Mouse (Mus musculus) limb, embryonic 10.5 days (tissue): ENCODE measurements at regions not wholly inside any gene's neighbourhood (a gene's known extent, or its start where the extent isn't known, plus 50 kb on each side); places are given as distances from the start of the nearest gene placed in this dataset.

Experiments used
- DNase-seq: peaks from one replicate; pipeline ENCODE4 v3.0.0-alpha.2; 2017; ENCODE audit warnings: low spot score
- H3K27ac ChIP-seq: fragments of 300-500 bp; sonication (generic); 2 replicates; pipeline ENCODE4 v1.5.1; 2016; ENCODE audit warnings: mild to moderate bottlenecking
- H3K27me3 ChIP-seq: fragments of 300-500 bp; sonication (generic); 2 replicates; pipeline ENCODE4 v1.6.1; 2016; ENCODE audit warnings: low read depth, mild to moderate bottlenecking; ENCODE audit not compliant: poor library complexity, severe bottlenecking
- H3K36me3 ChIP-seq: fragments of 300-500 bp; sonication (generic); 2 replicates; pipeline ENCODE4 v1.6.1; 2016; ENCODE audit warnings: mild to moderate bottlenecking, moderate library complexity
- H3K4me1 ChIP-seq: fragments of 300-500 bp; sonication (generic); 2 replicates; pipeline ENCODE4 v1.6.1; 2016
- H3K4me3 ChIP-seq: fragments of 300-500 bp; sonication (generic); 2 replicates; pipeline ENCODE4 v1.5.1; 2016; ENCODE audit warnings: mild to moderate bottlenecking, moderate library complexity
- H3K9me3 ChIP-seq: fragments of 300-500 bp; sonication (generic); replicated peaks from 2 replicates; pipeline ENCODE4 v1.6.1; 2016; ENCODE audit warnings: mild to moderate bottlenecking
- WGBS: fragments of 180-500 bp; shearing (Covaris S2); methylation state at CpG from one replicate; pipeline ENCODE4 v1.1.7; 2016; 5-methylcytosine and 5-hydroxymethylcytosine counted together

GRCm38 (mm10) chr6:117563159-117563558 lies 277.8 kb upstream of the Zfp637 start:
- H3K4me1 ChIP-seq, result peaks cover 14% of the 10 kb centered on the region
- WGBS, result 93% methylated on average over 6 of the region's 6 CpGs
- no peak overlapping the region for H3K27ac ChIP-seq
- H3K36me3 ChIP-seq, result no peaks in the 10 kb centered on the region
- H3K4me3 ChIP-seq, result no peak overlapping the region
- no peaks in the 10 kb centered on the region for H3K27me3 ChIP-seq
- no peaks in the 10 kb centered on the region for H3K9me3 ChIP-seq
- no peak for DNase-seq

DNA sequence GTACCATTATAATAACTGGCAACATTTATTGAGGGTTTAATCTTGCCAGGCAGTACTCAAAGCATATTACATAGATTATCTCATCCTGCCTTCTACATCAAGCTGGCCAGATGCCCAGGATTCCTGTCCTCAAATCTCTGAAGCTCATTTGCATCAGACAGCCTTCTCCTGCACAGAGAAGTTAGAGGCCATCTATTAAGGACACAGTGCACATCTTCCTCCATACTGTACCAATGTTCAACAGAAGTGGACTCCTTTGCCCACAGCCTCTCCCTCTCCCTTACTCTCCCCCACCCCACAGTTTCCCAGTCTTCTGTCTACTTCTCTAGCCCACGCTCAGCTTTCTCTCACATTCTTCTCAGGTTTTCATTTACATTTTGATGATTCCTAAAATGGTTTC lies 277.3 kb upstream of the Zfp637 start:
- Histone ChIP-seq H3K27me3 (no peaks in the 10 kb centered on the region), H3K4me3 (no peak overlapping the region), H3K36me3 (no peaks in the 10 kb centered on the region), H3K9me3 (no peaks in the 10 kb centered on the region), H3K27ac (no peak overlapping the region), H3K4me1 (peaks cover 14% of the 10 kb centered on the region)
- 90% methylated on average over 1 of the region's 1 CpGs for WGBS
- no peak for DNase-seq

GRCm38 (mm10) chr6:117566786-117567185 lies 274.2 kb upstream of the Zfp637 start:
- DNase-seq, result no peak
- Histone ChIP-seq H3K36me3 (no peaks in the 10 kb centered on the region), H3K9me3 (no peaks in the 10 kb centered on the region), H3K4me1 (peaks cover 25% of the 10 kb centered on the region), H3K27me3 (no peaks in the 10 kb centered on the region; the same call in 1 of the 2 replicates), H3K27ac (no peak overlapping the region), H3K4me3 (no peak overlapping the region)
- WGBS, result 35% methylated on average over 6 of the region's 6 CpGs

DNA sequence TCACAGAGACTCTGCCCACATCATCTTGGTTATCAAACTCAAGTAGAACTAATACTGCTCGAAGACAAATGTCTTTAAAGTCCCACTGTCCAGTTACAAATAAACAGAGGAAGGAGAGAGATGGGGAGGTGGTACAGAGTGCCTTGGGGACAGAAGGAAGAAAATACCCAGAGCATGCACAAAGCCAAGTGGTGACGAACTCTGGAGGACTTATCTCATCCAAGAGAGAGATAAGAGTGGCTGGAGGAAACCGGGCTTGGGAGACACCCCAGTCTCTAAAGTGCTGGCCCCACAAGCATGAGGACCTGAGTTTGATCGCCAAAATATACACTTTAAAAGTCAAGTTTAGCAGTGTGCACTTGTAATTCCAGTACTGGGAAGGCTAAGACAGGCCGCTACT lies 273.3 kb upstream of the Zfp637 start:
- WGBS, result 84% methylated on average over 5 of the region's 5 CpGs
- H3K4me1 ChIP-seq, result peaks cover 34% of the 10 kb centered on the region
- no peaks in the 10 kb centered on the region for H3K9me3 ChIP-seq
- H3K27me3 ChIP-seq, result no peaks in the 10 kb centered on the region; the same call in 1 of the 2 replicates
- no peaks in the 10 kb centered on the region for H3K36me3 ChIP-seq
- no peak for DNase-seq
- H3K4me3 ChIP-seq, result no peak overlapping the region
- H3K27ac ChIP-seq, result no peak overlapping the region

- DNase-seq, result no peak
- no peak overlapping the region for H3K27ac ChIP-seq
- WGBS, result 86% methylated on average over 11 of the region's 11 CpGs
- no peaks in the 10 kb centered on the region for H3K36me3 ChIP-seq
- H3K9me3 ChIP-seq, result no peaks in the 10 kb centered on the region
- H3K4me3 ChIP-seq, result no peak overlapping the region
- H3K4me1 ChIP-seq, result peaks cover 36% of the 10 kb centered on the region
- no peaks in the 10 kb centered on the region; the same call in 1 of the 2 replicates for H3K27me3 ChIP-seq
Measured at GRCm38 (mm10) chr6:117569576-117570326, 271.2 kb upstream of the Zfp637 start.

DNA sequence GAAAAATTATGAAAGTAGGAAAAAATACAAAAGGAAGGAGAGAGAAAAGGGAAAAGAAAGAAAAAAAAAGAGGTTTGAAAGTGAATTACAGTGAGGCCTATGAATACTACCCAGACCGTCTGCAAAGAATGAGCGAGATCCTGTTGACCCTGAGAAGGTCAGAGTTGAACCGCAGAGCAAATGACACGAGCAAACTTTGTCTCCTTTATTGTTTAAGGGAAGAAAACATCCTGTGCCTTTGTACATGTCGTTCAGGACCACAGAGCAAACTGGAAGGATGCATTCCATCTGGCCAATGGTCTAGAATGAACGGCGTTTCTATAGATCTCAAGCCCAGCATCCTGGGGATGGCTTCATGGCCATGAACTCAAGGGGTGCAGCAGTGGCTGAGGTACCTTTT lies 270.6 kb upstream of the Zfp637 start:
- Histone ChIP-seq H3K27ac (peak overlapping the region; percentile 26), H3K36me3 (no peaks in the 10 kb centered on the region), H3K4me3 (no peak overlapping the region), H3K9me3 (no peaks in the 10 kb centered on the region), H3K27me3 (no peaks in the 10 kb centered on the region; the same call in 1 of the 2 replicates), H3K4me1 (peaks cover 36% of the 10 kb centered on the region)
- WGBS, result 61% methylated on average over 7 of the region's 7 CpGs
- DNase-seq, result no peak

GRCm38 (mm10) chr6:117570791-117571190 lies 270.2 kb upstream of the Zfp637 start:
- H3K36me3 ChIP-seq, result no peaks in the 10 kb centered on the region
- no peaks in the 10 kb centered on the region for H3K9me3 ChIP-seq
- DNase-seq, result no peak
- H3K27me3 ChIP-seq, result no peaks in the 10 kb centered on the region; the same call in 1 of the 2 replicates
- WGBS, result 92% methylated on average over 4 of the region's 4 CpGs
- peak overlapping the region; percentile 26 for H3K27ac ChIP-seq
- H3K4me1 ChIP-seq, result peaks cover 36% of the 10 kb centered on the region
- no peak overlapping the region for H3K4me3 ChIP-seq

- Histone ChIP-seq H3K27me3 (no peaks in the 10 kb centered on the region; the same call in 1 of the 2 replicates), H3K9me3 (no peaks in the 10 kb centered on the region), H3K4me1 (peaks cover 24% of the 10 kb centered on the region), H3K36me3 (no peaks in the 10 kb centered on the region), H3K4me3 (no peak overlapping the region), H3K27ac (no peak overlapping the region)
- 91% methylated on average over 14 of the region's 14 CpGs for WGBS
- DNase-seq, result no peak
Measured at GRCm38 (mm10) chr6:117572006-117572405, 269.0 kb upstream of the Zfp637 start.

- WGBS, result 90% methylated on average over 8 of the region's 8 CpGs
- H3K4me3 ChIP-seq, result no peak overlapping the region
- H3K9me3 ChIP-seq, result no peaks in the 10 kb centered on the region
- no peak overlapping the region for H3K27ac ChIP-seq
- peaks cover 22% of the 10 kb centered on the region; the same call in 1 of the 2 replicates for H3K4me1 ChIP-seq
- DNase-seq, result peak; percentile 28
- no peaks in the 10 kb centered on the region; the same call in 1 of the 2 replicates for H3K27me3 ChIP-seq
- no peaks in the 10 kb centered on the region for H3K36me3 ChIP-seq
Measured at GRCm38 (mm10) chr6:117573371-117573770, 267.6 kb upstream of the Zfp637 start.

DNA sequence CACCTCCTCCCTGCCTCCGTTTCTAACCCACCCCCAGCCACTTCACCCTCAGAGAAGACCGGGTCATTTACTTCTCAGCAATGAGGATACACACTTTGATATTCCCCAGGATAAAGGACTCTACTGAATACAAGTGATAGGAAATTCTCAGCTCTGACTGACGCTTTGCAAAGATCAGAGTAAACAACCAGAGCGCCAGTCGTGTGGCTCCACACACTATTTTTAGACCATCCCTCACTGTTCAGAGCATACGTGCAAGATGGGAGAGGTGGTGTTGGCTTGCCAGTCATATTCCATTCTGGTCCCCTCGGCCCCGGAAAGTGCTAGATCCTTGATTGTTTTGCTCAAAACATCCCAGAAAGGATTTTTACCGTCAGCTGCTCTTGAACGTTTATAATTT lies 266.8 kb upstream of the Zfp637 start:
- DNase-seq, result no peak
- Histone ChIP-seq H3K4me3 (no peak overlapping the region), H3K27ac (no peak overlapping the region), H3K4me1 (peaks cover 22% of the 10 kb centered on the region; the same call in 1 of the 2 replicates), H3K27me3 (no peaks in the 10 kb centered on the region; the same call in 1 of the 2 replicates), H3K36me3 (no peaks in the 10 kb centered on the region), H3K9me3 (no peaks in the 10 kb centered on the region)
- WGBS, result 85% methylated on average over 10 of the region's 10 CpGs

- H3K27ac ChIP-seq, result no peak overlapping the region
- no peaks in the 10 kb centered on the region for H3K9me3 ChIP-seq
- no peaks in the 10 kb centered on the region for H3K36me3 ChIP-seq
- H3K27me3 ChIP-seq, result no peaks in the 10 kb centered on the region
- H3K4me1 ChIP-seq, result peaks cover 22% of the 10 kb centered on the region; the same call in 1 of the 2 replicates
- WGBS, result 85% methylated on average over 5 of the region's 5 CpGs
- H3K4me3 ChIP-seq, result no peak overlapping the region
- DNase-seq, result peak; percentile 23
Measured at GRCm38 (mm10) chr6:117575057-117575456, 265.9 kb upstream of the Zfp637 start.

GRCm38 (mm10) chr6:117576021-117576420 lies 265.0 kb upstream of the Zfp637 start:
- Histone ChIP-seq H3K9me3 (no peaks in the 10 kb centered on the region), H3K27ac (no peak overlapping the region), H3K36me3 (no peaks in the 10 kb centered on the region), H3K4me1 (peaks cover 15% of the 10 kb centered on the region; the same call in 1 of the 2 replicates), H3K4me3 (no peak overlapping the region), H3K27me3 (no peaks in the 10 kb centered on the region)
- WGBS, result 95% methylated on average over 9 of the region's 9 CpGs
- peak; percentile 13 for DNase-seq
